Mouse (Mus musculus): ENCODE measurements around the gene Olfr681. TPM values are rescaled to one million over a fixed set of nuclear protein-coding genes. Genes with fewer than 3 reads are reported as not detected.

Olfr681 gene
- not detected in 2 replicates for polyA plus RNA-seq (2012; rRNA removed; ENCODE audit: low replicate concordance)

DNA sequence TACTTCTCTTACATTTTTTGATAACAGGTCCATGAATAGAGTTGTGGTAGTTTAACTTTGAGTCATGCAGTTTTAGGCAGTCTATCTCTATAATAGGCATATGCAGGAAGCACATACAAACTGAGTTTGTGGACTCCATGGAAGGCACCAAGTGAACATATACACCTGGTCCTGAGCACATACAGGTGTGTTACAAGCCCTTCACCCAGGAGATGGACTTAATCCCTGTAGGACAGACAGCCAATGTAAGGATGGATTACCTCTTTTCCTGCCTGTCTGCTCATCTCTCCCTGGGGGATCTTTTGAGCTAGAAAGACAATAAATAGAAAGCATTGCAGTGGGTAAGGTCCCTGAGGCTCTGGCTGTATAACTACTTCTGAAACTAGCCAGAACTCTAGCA is at the start of gene Olfr681:
TSS of gene Olfr681 (plus strand) at position 301 of the 400 bp plus-strand sequence.

DNA sequence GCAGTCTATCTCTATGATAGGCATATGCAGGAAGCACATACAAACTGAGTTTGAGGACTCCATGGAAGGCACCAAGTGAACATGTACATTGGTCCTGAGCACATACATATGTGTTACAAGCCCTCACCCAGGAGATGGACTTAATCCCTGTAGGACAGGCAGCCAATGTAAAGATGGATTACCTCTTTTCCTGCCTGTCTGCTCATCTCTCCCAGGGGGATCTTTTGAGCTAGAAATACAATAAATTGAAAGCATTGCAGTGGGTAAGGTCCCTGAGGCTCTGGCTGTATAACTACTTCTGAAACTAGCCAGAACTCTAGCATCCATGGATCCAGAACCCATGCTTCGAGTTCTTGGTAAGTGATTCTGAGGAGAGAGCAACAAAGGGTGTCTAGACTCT is 35.7 kb upstream of the Olfr681 start, which contains the start of gene Olfr679:
TSS of gene Olfr679 (plus strand) at position 301 of the 400 bp plus-strand sequence.

GRCm38 (mm10) chr7:105092717-105093116 is 23.9 kb upstream of the Olfr681 start, which contains the start of gene Olfr680-ps1:
Gene Olfr680-ps1, minus strand, starts transcription at chr7:105092817.

DNA sequence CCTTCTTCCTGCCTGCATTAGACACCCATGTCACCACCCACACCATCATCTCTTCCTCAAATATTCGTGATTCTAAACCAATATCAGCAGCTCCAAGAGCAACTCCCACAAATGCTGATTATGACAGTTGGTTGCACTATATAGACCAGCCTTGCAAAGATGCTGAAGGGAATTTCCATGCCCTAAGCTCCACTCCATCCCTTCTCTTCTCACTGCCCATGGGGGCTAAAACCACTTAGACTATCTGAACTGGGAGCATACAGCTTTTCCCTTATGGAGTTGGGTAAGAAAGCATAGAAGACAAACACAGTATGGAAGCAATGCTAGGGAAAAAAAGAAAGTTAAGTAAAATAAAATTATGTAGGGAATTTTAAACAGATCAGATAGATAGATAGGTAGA is 30.3 kb downstream of the Olfr681 start, which contains the start of gene Olfr683:
TSS of gene Olfr683 (minus strand) at position 101 of the 400 bp plus-strand sequence.

DNA sequence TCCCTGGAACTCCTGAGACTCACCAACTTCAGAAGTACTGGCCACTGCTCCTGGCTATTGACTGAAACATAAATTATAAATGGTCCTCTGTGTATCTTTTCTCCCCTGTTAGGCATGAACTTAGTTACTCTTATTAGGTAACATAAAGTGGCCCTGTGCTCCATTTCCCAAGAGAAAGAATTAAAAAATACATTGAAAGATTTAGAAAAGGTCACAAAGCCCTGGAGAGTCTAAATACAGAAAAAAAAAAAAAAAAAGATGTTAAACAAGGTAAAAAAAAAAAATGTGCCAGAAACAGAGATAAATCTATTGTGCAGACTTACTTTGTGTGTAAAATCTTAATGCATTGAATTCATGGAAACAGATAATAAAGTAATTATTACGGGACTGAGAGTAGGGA is 46.9 kb downstream of the Olfr681 start, which contains the start of gene Olfr684:
TSS of gene Olfr684 (minus strand) at position 101 of the 400 bp plus-strand sequence.

Other genes with a start within 250 kb of the Olfr681 start
- gene Olfr665, start 238.8 kb upstream of the Olfr681 start, polyA plus RNA-seq (2012; rRNA removed; ENCODE audit: low replicate concordance), result not detected in 2 replicates
- gene Olfr666, start 220.9 kb upstream of the Olfr681 start, polyA plus RNA-seq (2012; rRNA removed; ENCODE audit: low replicate concordance), result not detected in 2 replicates
- gene Olfr667, start 195.4 kb upstream of the Olfr681 start, polyA plus RNA-seq (2012; rRNA removed; ENCODE audit: low replicate concordance), result not detected in 2 replicates
- not detected in 2 replicates for gene Olfr668, start 188.8 kb upstream of the Olfr681 start, polyA plus RNA-seq (2012; rRNA removed; ENCODE audit: low replicate concordance)
- not detected in 2 replicates for gene Olfr669, start 182.6 kb upstream of the Olfr681 start, polyA plus RNA-seq (2012; rRNA removed; ENCODE audit: low replicate concordance)
- gene Olfr670, start 154.2 kb upstream of the Olfr681 start, polyA plus RNA-seq (2012; rRNA removed; ENCODE audit: low replicate concordance), result not detected in 2 replicates
- not detected in 2 replicates for gene Olfr671, start 137.7 kb upstream of the Olfr681 start, polyA plus RNA-seq (2012; rRNA removed; ENCODE audit: low replicate concordance)
- gene Olfr672, start 114.8 kb upstream of the Olfr681 start, polyA plus RNA-seq (2012; rRNA removed; ENCODE audit: low replicate concordance), result not detected in 2 replicates
- not detected in 2 replicates for gene Olfr675, start 88.4 kb upstream of the Olfr681 start, polyA plus RNA-seq (2012; rRNA removed; ENCODE audit: low replicate concordance)
- gene Olfr676, start 84.1 kb upstream of the Olfr681 start, polyA plus RNA-seq (2012; rRNA removed; ENCODE audit: low replicate concordance), result not detected in 2 replicates
- not detected in 2 replicates for gene Olfr677, start 65.5 kb upstream of the Olfr681 start, polyA plus RNA-seq (2012; rRNA removed; ENCODE audit: low replicate concordance)
- not detected in 2 replicates for gene Olfr678, start 52.4 kb upstream of the Olfr681 start, polyA plus RNA-seq (2012; rRNA removed; ENCODE audit: low replicate concordance)
- gene Olfr679, start 35.6 kb upstream of the Olfr681 start, polyA plus RNA-seq (2012; rRNA removed; ENCODE audit: low replicate concordance), result not detected in 2 replicates
- not detected in 2 replicates for gene Olfr680-ps1, start 24.0 kb upstream of the Olfr681 start, polyA plus RNA-seq (2012; rRNA removed; ENCODE audit: low replicate concordance)
- not detected in 2 replicates for gene Olfr683, start 30.2 kb downstream of the Olfr681 start, polyA plus RNA-seq (2012; rRNA removed; ENCODE audit: low replicate concordance)
- not detected in 2 replicates for gene Olfr684, start 46.8 kb downstream of the Olfr681 start, polyA plus RNA-seq (2012; rRNA removed; ENCODE audit: low replicate concordance)
- not detected in 2 replicates for gene Olfr685, start 69.2 kb downstream of the Olfr681 start, polyA plus RNA-seq (2012; rRNA removed; ENCODE audit: low replicate concordance)
- gene Olfr686, start 90.6 kb downstream of the Olfr681 start, polyA plus RNA-seq (2012; rRNA removed; ENCODE audit: low replicate concordance), result not detected in 2 replicates
- gene Olfr688, start 171.3 kb downstream of the Olfr681 start, polyA plus RNA-seq (2012; rRNA removed; ENCODE audit: low replicate concordance), result not detected in 2 replicates
- not detected in 2 replicates for gene Olfr689, start 194.3 kb downstream of the Olfr681 start, polyA plus RNA-seq (2012; rRNA removed; ENCODE audit: low replicate concordance)
- not detected in 2 replicates for gene Olfr690, start 217.3 kb downstream of the Olfr681 start, polyA plus RNA-seq (2012; rRNA removed; ENCODE audit: low replicate concordance)
- gene Olfr691, start 225.4 kb downstream of the Olfr681 start, polyA plus RNA-seq (2012; rRNA removed; ENCODE audit: low replicate concordance), result not detected in 2 replicates